Mouse (Mus musculus) testis, adult 2 months (tissue): ENCODE data around the gene Adcy3. TPM values are rescaled to one million over a fixed set of nuclear protein-coding genes. Genes with fewer than 3 reads are reported as not detected.

Experiments
- H3K27ac ChIP-seq: fragments of 200-500 bp; 2 replicates; pipeline ENCODE4 v1.5.1; 2012; ENCODE audit warnings: low read depth, low read length; ENCODE audit not compliant: control insufficient read depth, insufficient read depth
- H3K27me3 ChIP-seq: fragments of 200-500 bp; 2 replicates; pipeline ENCODE4 v1.6.1; 2012; ENCODE audit warnings: mild to moderate bottlenecking, low read length, moderate library complexity; ENCODE audit not compliant: control insufficient read depth, insufficient read depth
- H3K36me3 ChIP-seq: fragments of 200-500 bp; 2 replicates; pipeline ENCODE4 v1.6.1; 2012; ENCODE audit warnings: mild to moderate bottlenecking, low read length; ENCODE audit not compliant: control insufficient read depth, insufficient read depth
- H3K4me1 ChIP-seq: fragments of 200-500 bp; 2 replicates; pipeline ENCODE4 v1.6.1; 2012; ENCODE audit warnings: low read length; ENCODE audit not compliant: control insufficient read depth, insufficient read depth
- H3K4me3 ChIP-seq: fragments of 200-500 bp; 2 replicates; pipeline ENCODE4 v1.5.1; 2012; ENCODE audit warnings: low read depth, mild to moderate bottlenecking, low read length, moderate library complexity, mixed read lengths; ENCODE audit not compliant: control insufficient read depth
- CTCF ChIP-seq: fragments of 200-500 bp; IDR thresholded peaks from 2 replicates; pipeline ENCODE4 v1.5.1; 2012; ENCODE audit warnings: low read depth, mild to moderate bottlenecking, inconsistent platforms, low read length, moderate library complexity; ENCODE audit not compliant: control insufficient read depth, insufficient read depth, insufficient replicate concordance
- POLR2A ChIP-seq: fragments of 200-500 bp; IDR thresholded peaks from 2 replicates; pipeline ENCODE4 v1.6.1; 2012; ENCODE audit warnings: low read depth, mild to moderate bottlenecking, inconsistent platforms, low read length, moderate library complexity; ENCODE audit not compliant: control insufficient read depth
- polyA plus RNA-seq: library from polyadenylated mRNA; depleted of rRNA; stranded (reverse); fragments of >200 nt; gene quantifications from 2 replicates; pipeline ENCODE4 v1.2.3, GENCODE M21; 2012

Gene Adcy3
- polyA plus RNA-seq, 1 experiment: 1.8 TPM

DNA sequence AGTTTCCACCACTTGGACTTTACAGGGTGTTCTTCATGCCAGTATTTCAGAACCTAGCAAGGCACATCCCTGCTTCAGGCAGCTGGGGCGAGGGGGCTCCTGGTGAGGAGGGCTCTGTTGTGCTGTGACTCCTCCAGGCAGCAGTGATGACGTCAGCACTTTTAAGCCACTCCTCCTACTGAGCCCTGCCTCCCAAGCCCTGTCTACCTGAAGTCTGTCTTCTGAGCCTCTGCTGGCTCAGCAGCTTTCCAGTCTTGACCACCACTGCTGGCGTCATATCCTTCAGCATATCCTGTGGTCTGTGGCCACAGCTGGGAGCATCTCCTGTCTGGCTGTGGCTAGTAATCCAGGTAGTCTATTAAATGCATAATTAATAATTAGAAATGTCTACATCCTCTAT is 47.6 kb downstream of the Adcy3 start:
- Histone ChIP-seq H3K27me3 (no peaks in the 10 kb centered on the region), H3K27ac (no peak overlapping the region), H3K36me3 (no peaks in the 10 kb centered on the region), H3K4me1 (no peaks in the 10 kb centered on the region), H3K4me3 (no peak overlapping the region)
- TF ChIP-seq CTCF (no peak), POLR2A (no peak)

DNA sequence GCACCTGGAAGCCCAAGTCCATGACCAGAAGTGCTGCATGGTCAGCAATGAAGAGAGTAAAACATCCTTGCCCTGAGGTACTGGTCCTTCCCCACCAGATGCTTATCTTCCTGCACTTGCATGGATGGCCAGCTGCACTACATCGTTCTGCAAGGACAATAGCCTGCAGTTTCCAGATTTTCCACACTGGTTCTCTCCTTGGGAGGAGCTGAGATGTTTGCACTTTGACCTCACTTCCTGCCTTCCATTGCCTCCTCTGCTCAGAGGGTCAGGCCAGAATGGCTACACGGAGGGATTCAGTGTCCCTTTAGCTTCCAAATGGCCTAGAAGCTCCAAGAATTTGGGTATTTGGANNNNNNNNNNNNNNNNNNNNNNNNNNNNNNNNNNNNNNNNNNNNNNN is 51.7 kb downstream of the Adcy3 start:
- Histone ChIP-seq H3K27ac (no peak overlapping the region), H3K4me1 (no peaks in the 10 kb centered on the region), H3K27me3 (no peaks in the 10 kb centered on the region), H3K4me3 (no peak overlapping the region), H3K36me3 (no peaks in the 10 kb centered on the region)
- TF ChIP-seq POLR2A: no peak
- no peak for TF ChIP-seq CTCF

DNA sequence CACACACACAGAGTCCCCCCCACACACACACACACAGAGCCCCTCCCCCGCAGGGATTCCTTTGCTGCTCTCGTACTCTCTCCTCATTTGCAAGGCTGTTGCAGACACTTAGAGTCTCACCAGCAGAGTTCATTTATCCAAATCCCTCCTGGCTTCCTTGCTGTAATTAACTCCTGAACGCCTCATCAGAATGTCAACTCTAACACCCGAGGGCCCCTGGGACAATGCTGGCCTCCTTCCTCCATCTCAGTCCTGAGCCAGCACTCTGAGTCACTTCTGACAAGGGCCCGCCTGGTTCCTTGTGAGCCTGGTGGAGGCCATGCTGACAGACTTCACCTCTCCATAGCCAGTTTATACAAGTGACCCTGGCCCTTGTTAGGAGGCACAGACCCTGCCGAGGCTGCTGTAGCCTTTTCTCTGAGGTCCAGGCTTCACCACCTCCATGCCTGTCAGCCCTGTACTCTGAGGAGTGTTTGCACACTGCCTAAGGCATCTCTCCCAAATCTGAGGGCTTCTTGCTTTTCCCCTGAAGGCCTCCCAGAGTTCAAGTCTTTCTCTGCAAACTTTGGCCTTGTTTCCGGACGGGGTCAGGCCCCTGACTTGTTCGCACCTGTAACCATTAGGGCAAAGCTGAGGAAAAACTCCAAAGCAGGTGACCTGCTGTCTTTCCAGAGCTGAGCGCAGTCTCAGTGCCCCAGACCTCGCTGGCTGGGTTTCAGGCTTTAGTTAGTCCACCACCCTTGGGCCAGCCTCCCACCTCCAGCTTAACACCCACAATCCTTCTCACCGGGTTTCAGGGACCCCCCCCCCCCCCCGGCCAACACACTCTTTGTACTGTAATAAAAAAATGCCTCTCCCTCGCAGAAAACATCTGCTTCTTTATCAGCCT is 55.5 kb downstream of the Adcy3 start:
- no peak overlapping the region for H3K4me3 ChIP-seq
- no peaks in the 10 kb centered on the region for H3K36me3 ChIP-seq
- H3K27me3 ChIP-seq: no peaks in the 10 kb centered on the region
- TF ChIP-seq CTCF (no peak), POLR2A (no peak)
- H3K27ac ChIP-seq: no peak overlapping the region
- no peaks in the 10 kb centered on the region for H3K4me1 ChIP-seq

DNA sequence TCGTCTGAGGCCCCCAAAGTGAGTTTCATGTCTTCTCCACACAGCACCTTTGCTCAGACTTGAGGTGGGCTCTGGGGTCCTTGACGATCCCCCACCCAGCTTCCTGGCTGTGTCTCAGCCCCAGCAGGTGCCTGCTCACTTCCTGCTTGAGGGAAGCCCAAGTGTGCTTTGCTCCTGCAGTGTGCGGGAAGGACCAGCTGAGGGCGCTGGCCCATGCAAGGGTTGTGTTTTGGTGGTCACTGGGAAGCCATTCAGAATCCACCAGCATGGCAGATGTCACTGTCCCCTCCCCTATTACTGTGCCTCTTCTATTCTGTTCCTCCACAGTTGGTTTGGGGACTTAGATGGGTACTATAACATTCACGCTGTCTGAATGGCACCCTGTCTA is 56.2 kb downstream of the Adcy3 start:
- Histone ChIP-seq H3K27me3 (no peaks in the 10 kb centered on the region), H3K27ac (no peak overlapping the region), H3K4me1 (no peaks in the 10 kb centered on the region), H3K4me3 (no peak overlapping the region), H3K36me3 (no peaks in the 10 kb centered on the region)
- TF ChIP-seq POLR2A (no peak), CTCF (peak; percentile 42; the same call in 1 of the 2 replicates)

DNA sequence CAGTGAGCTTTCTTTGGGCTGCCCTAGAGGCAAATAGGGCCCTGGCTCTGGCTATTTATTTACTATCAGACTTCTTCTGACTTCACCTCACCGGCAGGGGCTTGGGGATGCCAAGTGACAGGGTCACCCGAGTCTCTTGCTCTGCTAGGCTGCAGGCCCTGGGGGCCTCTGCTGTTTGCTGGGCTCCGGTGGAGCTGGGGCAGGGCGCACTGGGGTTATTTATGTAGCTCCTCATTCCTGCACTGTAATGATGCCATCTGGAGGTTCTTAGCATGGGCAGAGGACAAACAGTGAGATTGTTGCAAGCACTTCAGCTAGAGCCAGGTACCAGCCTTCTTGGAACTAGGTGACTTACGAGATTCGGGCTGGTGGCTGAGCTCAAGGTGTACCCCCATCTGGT is 59.6 kb downstream of the Adcy3 start:
- no peak overlapping the region for H3K27ac ChIP-seq
- H3K4me1 ChIP-seq: no peaks in the 10 kb centered on the region

DNA sequence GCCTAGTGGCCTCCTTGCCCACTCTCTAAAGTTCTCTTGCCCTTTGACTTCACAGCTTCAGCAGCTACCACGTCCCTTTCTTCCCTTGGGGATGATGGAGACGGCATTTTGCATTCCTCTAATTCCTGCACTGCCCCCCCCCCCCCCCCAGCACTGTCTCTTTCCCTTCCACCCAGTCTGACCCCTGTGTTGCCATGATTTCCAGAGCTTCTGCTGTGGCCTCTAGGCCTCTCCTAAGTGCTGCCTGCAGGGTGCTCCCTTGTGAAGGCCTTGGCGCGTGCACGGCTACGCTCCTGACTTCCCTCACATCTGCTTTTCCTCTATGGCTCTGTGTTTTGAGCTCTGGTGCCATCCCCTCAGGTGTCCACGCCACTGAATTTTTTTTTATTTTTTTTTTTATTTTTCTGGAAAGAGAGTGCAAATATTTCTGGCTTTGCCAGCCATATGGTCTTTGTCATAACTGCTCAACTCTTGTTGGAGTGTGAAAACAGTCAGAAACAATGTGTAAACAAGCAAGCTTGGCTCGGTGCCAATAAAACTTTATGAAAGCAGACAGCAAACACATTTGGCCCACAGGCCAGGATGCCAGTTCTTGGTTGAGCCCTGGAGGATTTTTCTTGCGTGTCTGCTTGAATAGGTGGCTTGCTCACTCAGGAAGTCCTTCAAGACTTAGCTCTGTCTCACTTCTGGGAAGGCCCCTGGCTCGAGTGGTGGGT is 60.3 kb downstream of the Adcy3 start:
- no peak overlapping the region for H3K27ac ChIP-seq

More for the DNA sequence above, 59.6 kb downstream of the Adcy3 start:
- TF ChIP-seq POLR2A: no peak
- no peak for TF ChIP-seq CTCF
- Histone ChIP-seq H3K27me3 (no peaks in the 10 kb centered on the region), H3K36me3 (no peaks in the 10 kb centered on the region), H3K4me3 (no peak overlapping the region)

DNA sequence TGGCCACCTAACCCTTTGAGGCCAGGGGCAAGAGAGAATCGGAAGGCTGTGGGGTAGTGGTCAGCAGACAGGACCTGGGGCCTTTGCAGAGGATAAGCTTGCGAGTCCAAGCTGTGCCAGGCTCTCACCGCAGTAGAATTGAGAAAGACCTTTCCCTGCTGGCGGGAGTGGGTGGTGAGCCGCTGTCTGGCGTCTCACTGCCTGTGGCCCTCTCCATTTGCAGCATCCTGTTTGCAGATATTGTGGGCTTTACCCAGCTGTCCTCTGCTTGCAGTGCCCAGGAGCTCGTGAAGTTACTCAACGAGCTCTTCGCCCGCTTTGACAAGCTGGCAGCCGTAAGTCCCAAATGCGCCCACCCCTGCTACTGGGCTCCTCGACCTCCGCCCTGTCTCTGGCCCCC is 61.7 kb downstream of the Adcy3 start:
- H3K27me3 ChIP-seq: no peaks in the 10 kb centered on the region
- TF ChIP-seq POLR2A (no peak), CTCF (no peak)
- H3K4me3 ChIP-seq: no peak overlapping the region
- H3K36me3 ChIP-seq: no peaks in the 10 kb centered on the region
- H3K27ac ChIP-seq: no peak overlapping the region
- no peaks in the 10 kb centered on the region for H3K4me1 ChIP-seq

More for the DNA sequence above, 60.3 kb downstream of the Adcy3 start:
- H3K36me3 ChIP-seq: no peaks in the 10 kb centered on the region
- TF ChIP-seq POLR2A (no peak), CTCF (no peak)
- no peaks in the 10 kb centered on the region for H3K4me1 ChIP-seq
- H3K27me3 ChIP-seq: no peaks in the 10 kb centered on the region
- H3K4me3 ChIP-seq: no peak overlapping the region
